Mouse (Mus musculus) testis, adult 2 months (tissue): ENCODE measurements at regions not wholly inside any gene's neighbourhood (a gene's known extent, or its start where the extent isn't known, plus 50 kb on each side); places are given as distances from the start of the nearest gene placed in this dataset.

Experiments used
- H3K27ac ChIP-seq: fragments of 200-500 bp; 2 replicates; pipeline ENCODE4 v1.5.1; 2012; ENCODE audit warnings: low read depth, low read length; ENCODE audit not compliant: control insufficient read depth, insufficient read depth
- H3K27me3 ChIP-seq: fragments of 200-500 bp; 2 replicates; pipeline ENCODE4 v1.6.1; 2012; ENCODE audit warnings: mild to moderate bottlenecking, low read length, moderate library complexity; ENCODE audit not compliant: control insufficient read depth, insufficient read depth
- H3K36me3 ChIP-seq: fragments of 200-500 bp; 2 replicates; pipeline ENCODE4 v1.6.1; 2012; ENCODE audit warnings: mild to moderate bottlenecking, low read length; ENCODE audit not compliant: control insufficient read depth, insufficient read depth
- H3K4me1 ChIP-seq: fragments of 200-500 bp; 2 replicates; pipeline ENCODE4 v1.6.1; 2012; ENCODE audit warnings: low read length; ENCODE audit not compliant: control insufficient read depth, insufficient read depth
- H3K4me3 ChIP-seq: fragments of 200-500 bp; 2 replicates; pipeline ENCODE4 v1.5.1; 2012; ENCODE audit warnings: low read depth, mild to moderate bottlenecking, low read length, moderate library complexity, mixed read lengths; ENCODE audit not compliant: control insufficient read depth
- CTCF ChIP-seq: fragments of 200-500 bp; IDR thresholded peaks from 2 replicates; pipeline ENCODE4 v1.5.1; 2012; ENCODE audit warnings: low read depth, mild to moderate bottlenecking, inconsistent platforms, low read length, moderate library complexity; ENCODE audit not compliant: control insufficient read depth, insufficient read depth, insufficient replicate concordance
- POLR2A ChIP-seq: fragments of 200-500 bp; IDR thresholded peaks from 2 replicates; pipeline ENCODE4 v1.6.1; 2012; ENCODE audit warnings: low read depth, mild to moderate bottlenecking, inconsistent platforms, low read length, moderate library complexity; ENCODE audit not compliant: control insufficient read depth

DNA sequence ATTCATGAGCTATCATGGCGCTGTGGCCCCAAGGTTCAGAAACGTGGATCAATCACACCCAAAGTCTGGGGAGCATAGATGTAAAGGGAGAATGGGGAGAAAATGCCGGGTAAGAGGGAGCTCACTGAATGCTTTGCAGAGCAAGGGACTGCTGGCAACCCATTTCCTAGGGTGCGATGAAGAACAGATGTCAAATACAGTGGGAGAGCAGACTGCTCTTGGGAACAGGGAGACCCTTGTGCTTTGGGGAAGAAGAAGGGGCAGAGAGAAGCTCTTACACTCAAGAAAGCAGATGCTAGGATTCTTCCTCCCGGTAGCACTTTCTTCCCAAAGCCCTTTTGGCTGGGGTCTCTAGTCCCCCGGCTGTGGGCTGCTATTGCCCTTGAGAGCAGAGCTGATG, 100.0 kb downstream of the Neurod6 start:
- TF ChIP-seq POLR2A: no peak
- no peak for TF ChIP-seq CTCF
- Histone ChIP-seq H3K36me3 (no peaks in the 10 kb centered on the region), H3K4me1 (no peaks in the 10 kb centered on the region), H3K4me3 (no peak overlapping the region), H3K27me3 (no peaks in the 10 kb centered on the region), H3K27ac (no peak overlapping the region)

GRCm38 (mm10) chr6:55580036-55580435, 101.0 kb downstream of the Neurod6 start:
- H3K36me3 ChIP-seq: no peaks in the 10 kb centered on the region
- H3K27ac ChIP-seq: no peak overlapping the region
- H3K27me3 ChIP-seq: no peaks in the 10 kb centered on the region
- H3K4me1 ChIP-seq: no peaks in the 10 kb centered on the region
- H3K4me3 ChIP-seq: no peak overlapping the region
- TF ChIP-seq POLR2A (no peak), CTCF (no peak)

DNA sequence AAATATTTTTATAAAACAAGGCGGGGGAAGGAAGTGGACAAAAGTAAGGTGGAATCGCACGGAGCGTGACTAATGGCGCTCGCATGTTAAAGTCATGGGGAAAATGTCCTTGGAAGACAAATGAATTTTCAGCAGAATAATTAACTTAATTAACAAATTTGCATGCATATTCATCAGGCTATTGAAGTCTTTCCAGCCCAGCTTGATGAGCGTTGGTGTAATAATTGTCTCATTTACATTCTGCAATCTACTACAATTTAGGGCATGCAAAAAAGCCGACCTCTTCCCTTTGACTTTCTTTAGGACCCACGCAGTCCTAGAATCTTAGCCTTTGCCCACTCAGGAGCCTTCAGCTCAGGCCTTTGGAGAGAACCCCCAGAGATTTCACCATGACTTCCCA, 101.5 kb downstream of the Neurod6 start:
- H3K4me1 ChIP-seq: no peaks in the 10 kb centered on the region
- H3K36me3 ChIP-seq: no peaks in the 10 kb centered on the region
- no peaks in the 10 kb centered on the region for H3K27me3 ChIP-seq
- TF ChIP-seq POLR2A (no peak), CTCF (no peak)
- no peak overlapping the region for H3K27ac ChIP-seq
- no peak overlapping the region for H3K4me3 ChIP-seq

GRCm38 (mm10) chr6:55579105-55579504, 102.0 kb downstream of the Neurod6 start:
- TF ChIP-seq CTCF (no peak), POLR2A (no peak)
- Histone ChIP-seq H3K36me3 (no peaks in the 10 kb centered on the region), H3K4me1 (no peaks in the 10 kb centered on the region), H3K27me3 (no peaks in the 10 kb centered on the region), H3K4me3 (no peak overlapping the region), H3K27ac (no peak overlapping the region)

DNA sequence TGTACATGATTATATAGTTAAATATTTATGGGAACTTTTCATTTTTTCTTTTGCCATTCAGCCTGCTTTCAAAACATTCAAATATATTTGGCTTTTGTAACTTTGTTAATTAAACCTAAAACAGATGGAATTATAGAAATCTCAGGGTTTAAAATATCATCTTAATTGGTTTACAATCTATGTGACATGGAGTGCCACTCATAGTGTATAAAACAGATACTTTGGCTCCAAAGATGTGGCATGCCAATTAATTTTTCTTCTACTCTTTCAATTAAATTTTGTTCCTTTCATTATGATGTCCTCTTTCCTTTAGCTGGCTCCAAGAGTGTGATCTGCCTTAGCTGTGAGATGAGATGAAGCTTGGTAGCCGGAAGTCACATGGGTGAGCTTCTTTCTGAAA, 103.0 kb downstream of the Neurod6 start:
- Histone ChIP-seq H3K27me3 (no peaks in the 10 kb centered on the region), H3K36me3 (no peaks in the 10 kb centered on the region), H3K27ac (no peak overlapping the region), H3K4me1 (no peaks in the 10 kb centered on the region), H3K4me3 (no peak overlapping the region)
- TF ChIP-seq CTCF (no peak), POLR2A (no peak)

DNA sequence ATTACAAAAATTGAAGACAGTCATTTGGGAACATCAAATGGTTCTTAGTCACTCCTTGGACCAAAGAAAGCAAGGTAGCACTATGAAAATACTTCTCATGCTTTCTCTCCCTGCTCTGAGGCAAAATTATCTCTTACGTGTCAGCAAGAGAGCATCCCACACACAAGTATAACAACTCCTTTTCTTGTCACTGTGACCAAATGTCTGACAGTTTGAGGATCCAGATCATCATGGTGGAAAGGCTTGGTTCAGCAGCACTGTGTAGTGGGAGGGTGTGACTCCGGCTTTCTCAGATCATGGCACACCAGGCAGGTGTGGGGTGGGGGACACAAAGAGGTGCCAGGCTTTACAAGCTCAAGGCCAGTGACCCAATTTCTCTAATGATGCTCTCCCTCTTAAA, 113.5 kb downstream of the Neurod6 start:
- H3K27ac ChIP-seq: no peak overlapping the region
- no peak for TF ChIP-seq CTCF
- TF ChIP-seq POLR2A: no peak
- H3K27me3 ChIP-seq: no peaks in the 10 kb centered on the region
- no peak overlapping the region for H3K4me3 ChIP-seq
- H3K36me3 ChIP-seq: no peaks in the 10 kb centered on the region
- no peaks in the 10 kb centered on the region for H3K4me1 ChIP-seq

DNA sequence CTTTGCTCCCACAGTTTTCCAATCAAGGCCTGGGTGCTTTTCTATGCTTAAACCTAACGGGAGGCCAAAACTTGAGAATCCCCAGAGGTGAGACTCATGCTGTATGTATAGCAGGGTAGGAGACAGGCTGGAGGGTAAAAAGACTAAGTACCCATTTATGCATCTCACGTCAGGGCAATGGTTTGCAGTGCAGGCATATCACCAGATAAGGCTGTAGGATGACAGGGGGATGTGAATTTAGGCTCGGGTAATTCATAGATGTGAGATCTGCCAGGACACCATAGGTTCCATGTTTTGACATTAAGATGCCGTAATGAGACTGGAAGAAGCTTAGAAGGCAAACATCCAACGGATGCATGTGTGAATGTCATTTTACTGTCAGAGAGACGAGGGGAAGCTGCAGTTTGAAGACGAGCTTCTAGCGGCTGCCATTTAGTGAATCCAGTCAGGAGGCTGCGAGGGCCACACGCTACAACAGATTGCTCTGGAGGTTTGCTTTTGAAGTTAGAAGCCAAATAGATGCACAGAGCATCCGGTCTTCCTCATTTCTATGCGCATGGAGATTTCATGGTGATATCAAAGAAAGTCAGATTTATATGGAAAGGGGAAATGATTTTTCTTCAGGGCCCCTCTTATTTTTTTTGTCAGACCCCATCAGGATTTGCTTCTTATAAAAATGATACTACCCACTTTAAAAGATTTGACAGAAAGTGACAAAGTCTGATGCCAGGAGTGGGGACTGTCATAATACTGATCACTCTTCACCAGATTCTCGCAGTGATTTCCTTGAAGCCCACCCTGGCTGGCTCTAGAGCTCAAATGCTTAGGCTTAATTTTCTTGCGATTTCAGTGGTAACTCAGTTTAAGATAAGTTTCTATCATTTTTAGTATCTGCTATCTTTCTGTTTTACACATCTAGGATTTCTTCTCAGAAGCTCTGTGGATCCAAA, 113.8 kb downstream of the Adcyap1r1 start:
- Histone ChIP-seq H3K4me3 (no peak overlapping the region), H3K27me3 (no peaks in the 10 kb centered on the region), H3K36me3 (no peaks in the 10 kb centered on the region), H3K4me1 (no peaks in the 10 kb centered on the region), H3K27ac (no peak overlapping the region)
- TF ChIP-seq POLR2A: no peak
- no peak for TF ChIP-seq CTCF

DNA sequence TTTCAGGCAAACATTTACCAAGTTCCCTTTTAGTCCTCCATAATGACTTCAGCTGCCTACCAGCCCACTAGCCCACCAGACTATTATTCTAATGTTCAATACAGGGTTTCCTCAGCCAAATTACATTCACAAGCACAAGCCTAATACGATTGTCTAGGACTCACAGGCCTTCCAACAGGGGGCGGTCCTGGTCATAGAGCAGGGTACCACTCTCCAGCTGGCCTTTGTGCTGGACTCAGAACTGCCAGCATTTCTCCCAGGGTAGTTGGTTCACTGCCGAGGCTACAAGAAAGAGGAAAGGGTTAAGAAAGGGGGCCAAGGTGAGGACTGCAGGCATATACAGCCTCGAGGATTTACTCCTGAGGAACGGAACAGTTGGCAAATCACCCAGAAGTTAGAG, 108.8 kb downstream of the Adcyap1r1 start:
- no peak overlapping the region for H3K27ac ChIP-seq
- TF ChIP-seq CTCF (no peak), POLR2A (no peak)

More for the DNA sequence above, 108.8 kb downstream of the Adcyap1r1 start:
- Histone ChIP-seq H3K27me3 (no peaks in the 10 kb centered on the region), H3K36me3 (no peaks in the 10 kb centered on the region), H3K4me1 (no peaks in the 10 kb centered on the region), H3K4me3 (no peak overlapping the region)
